Mouse (Mus musculus) yolk sac, embryonic 10.5 days (tissue): ENCODE data around the gene Acaca.
"Not testable (repeated sequence)": the region's sequence is repeated elsewhere in the genome, so short reads cannot be mapped to it uniquely, and the experiment has no call there.

Source experiments
- DNase-seq: peaks from one replicate; pipeline ENCODE4 v3.0.0-alpha.2; 2017; ENCODE audit warnings: low spot score

The Acaca gene

GRCm38 (mm10) chr11:84338273-84338672, 208.8 kb downstream of the Acaca start:
- DNase-seq: not testable (repeated sequence)

GRCm38 (mm10) chr11:84340630-84341029, 211.2 kb downstream of the Acaca start:
- DNase-seq: no peak

GRCm38 (mm10) chr11:84344522-84345236, 215.2 kb downstream of the Acaca start:
- no peak for DNase-seq

- no peak for DNase-seq
These were observed 218.3 kb downstream of the Acaca start for GRCm38 (mm10) chr11:84347766-84348165.

GRCm38 (mm10) chr11:84348843-84349825, 219.7 kb downstream of the Acaca start:
- DNase-seq: no peak

DNA sequence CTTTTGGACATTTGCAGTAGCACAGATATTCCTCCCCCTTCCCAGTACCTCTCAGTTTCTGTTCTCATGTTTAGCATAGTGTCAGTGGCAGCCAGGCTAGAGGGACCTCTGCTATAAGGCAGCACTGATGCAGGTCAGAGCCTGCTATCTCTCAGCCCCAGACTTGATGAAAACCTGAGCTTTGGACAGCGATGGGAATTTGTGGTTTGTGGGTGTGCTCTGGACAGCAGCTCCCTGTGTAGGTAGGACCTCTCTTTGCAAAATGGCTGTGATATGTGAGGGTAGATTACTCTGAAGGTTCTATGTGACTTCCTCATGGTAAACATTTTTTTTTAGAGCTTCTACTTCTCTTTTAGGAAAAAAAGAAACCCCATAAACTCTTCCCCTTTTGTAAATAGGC, 221.7 kb downstream of the Acaca start:
- no peak for DNase-seq

DNA sequence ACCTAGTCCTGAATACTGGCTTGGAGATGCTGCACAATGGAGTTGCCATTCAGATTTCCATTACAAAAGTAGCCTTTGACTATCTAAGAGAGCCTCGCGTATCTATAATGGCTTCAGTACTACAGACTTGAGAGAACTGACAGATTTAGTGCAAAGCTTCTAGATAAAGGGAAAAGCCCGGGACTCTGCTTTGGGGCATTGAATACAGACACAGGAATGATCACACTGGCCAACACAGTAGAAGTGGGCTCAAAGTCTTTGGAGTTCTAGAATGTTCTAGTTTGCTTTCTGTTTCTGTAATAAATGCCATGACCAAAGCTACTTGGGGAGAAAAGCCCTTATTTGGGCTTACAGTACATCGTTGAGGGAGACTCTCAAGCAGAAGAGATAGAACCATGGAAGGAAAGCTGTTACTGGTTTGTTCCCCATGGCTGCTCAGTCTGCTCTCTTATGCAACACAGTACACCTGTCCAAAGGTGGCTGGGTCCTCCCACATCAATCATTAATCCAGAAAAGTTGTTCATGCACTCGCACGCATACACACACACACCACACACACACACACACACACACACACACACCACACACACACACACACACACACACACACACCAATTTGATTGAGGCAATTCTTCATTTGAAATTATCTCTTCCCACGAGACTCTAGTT, 223.7 kb downstream of the Acaca start:
- DNase-seq: peak; percentile 64

- no peak for DNase-seq
These were observed 227.8 kb downstream of the Acaca start for GRCm38 (mm10) chr11:84357304-84357703.

- no peak for DNase-seq
These were observed 228.3 kb downstream of the Acaca start for GRCm38 (mm10) chr11:84357771-84358170.

DNA sequence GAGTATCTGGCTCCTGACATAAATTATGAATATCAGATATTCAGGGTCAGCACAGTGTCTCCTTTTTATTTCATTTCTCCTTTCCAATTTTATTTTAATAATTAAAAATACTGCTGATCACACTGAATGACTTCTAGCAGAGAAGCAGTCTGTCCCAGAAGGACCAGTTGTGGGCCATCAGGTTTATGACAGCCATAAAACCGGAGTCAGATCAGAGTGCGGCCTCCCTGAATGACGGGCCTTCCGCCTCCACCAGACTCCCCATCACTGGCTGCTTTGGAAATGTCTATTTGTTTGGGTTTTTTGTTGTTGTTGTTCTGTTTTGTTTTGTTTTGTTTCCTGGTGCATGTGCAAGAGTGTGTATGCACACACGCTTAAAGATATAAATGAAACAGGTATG, 232.1 kb downstream of the Acaca start:
- no peak for DNase-seq

GRCm38 (mm10) chr11:84362633-84363243, 233.3 kb downstream of the Acaca start:
- peak; percentile 20 for DNase-seq

DNA sequence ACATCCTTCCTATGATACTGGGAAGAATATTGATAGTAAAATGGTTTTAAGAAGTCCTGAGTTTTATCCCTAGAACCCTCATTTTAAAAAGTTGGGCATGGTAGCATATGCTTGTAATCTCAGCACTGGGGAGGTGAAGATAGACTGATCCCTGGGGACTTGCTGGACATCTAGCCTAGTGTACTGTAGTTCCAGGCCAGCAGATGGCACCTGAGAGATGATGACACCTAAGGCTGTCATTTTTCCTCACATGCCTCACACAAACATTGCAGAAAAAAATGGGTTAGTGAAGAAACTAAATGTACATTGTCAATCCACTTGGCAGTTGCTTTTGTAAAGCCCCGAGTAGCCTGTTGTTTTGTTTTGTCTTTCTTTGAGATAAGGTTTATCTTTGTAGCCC, 235.8 kb downstream of the Acaca start:
- DNase-seq: no peak

DNA sequence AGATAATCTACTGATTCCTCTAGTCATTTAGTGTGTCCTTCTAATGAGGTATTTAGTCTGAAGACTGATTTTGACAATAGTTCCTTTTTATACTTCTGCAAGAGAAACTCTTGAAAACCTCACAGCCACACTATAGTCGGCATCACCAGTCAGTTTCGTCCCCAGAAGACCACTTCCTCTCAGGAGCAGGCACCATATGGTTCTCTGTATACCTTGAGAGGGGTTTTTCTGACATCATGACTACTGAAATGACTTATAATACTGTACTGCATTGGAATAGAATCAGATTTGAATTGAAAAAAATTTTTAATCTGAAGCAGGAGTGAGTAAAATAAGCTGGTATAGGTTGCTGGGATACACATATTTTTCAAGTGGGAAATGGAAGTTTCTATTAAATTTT, 239.4 kb downstream of the Acaca start:
- DNase-seq: no peak

DNA sequence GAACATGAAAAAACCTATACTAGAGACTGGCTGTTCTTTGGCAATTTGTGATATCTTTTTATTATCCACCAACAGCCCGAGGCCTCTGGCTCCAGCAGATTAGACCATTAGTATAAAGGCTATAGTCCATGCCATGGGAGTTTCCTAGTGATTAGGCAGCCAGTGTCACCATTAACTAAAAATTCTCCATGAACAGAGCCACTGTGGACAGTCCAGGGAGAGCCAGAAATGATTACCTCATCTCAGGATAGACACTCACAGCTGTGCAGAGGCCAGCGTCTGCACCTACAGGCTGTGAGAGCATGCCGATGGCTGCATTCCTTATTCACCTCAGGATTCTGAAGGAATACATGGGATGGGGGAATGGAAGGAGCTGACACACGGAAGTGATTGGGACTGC, 243.7 kb downstream of the Acaca start:
- no peak for DNase-seq

- DNase-seq: no peak
These were observed 246.6 kb downstream of the Acaca start for GRCm38 (mm10) chr11:84375951-84376496.

DNA sequence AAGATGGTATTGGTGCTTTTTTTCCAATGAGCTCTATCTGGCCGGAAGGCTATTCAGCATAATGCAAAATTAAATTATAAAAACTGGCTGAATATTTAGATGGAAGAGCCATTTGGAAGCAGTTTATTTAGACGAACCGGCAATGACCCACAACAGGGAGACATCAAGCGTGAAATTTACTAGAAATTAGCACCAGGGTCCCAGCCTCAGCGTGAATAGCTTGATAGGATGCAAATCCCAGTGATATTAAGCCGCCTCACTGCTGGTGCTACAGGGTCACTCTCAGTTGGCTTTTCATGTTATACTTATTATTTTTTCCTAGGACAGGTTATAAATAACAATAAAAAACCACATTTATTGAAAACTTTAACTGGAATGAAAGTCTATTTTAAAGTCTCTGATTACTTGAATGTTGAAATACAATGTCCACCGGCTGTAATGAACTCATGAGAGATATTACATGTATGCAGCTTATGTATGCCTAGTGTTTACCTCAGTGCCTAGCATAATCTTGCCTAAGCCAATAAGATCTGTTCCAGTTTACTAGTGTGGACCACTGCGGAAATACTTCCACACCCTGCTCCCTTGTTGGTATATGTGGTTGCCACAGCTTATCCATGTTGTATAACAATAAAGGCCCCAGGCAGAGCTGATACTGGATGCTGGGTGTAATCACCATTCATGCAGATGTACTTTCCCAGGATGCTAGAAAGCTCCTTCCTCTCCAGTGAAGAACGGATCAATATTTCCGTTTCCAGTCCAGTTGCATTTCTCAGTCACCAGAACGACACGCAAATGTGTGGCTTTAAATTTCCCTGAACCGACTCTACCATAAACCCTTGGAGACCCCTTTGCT, 247.3 kb downstream of the Acaca start:
- no peak for DNase-seq

DNA sequence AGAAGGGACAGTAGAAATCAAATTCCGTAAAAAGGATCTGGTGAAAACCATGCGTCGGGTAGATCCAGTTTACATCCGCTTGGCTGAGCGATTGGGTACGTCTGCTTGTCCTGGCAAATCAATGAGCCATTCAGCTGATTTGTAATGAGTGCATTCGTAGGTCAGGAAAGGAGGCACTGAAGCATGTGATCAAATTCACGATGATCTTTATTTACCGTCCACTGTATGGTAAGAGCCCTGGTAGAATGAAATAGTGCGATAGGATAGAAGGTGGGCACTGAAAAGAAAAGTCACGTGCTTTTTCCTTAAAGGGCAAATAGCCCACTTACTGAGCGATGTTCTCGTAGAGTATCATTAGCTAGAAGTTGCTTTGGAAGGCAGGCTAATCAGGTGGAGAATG, 253.0 kb downstream of the Acaca start:
- DNase-seq: no peak

GRCm38 (mm10) chr11:84383891-84384290, 254.4 kb downstream of the Acaca start:
- DNase-seq: no peak

GRCm38 (mm10) chr11:84389332-84389731, 259.9 kb downstream of the Acaca start:
- no peak for DNase-seq

GRCm38 (mm10) chr11:84391126-84391525, 261.7 kb downstream of the Acaca start:
- no peak for DNase-seq

- DNase-seq: not testable (repeated sequence)
These were observed 262.6 kb downstream of the Acaca start for GRCm38 (mm10) chr11:84392066-84392465.
